Mouse (Mus musculus) liver, embryonic 14.5 days (tissue): ENCODE results near the gene Zfp142.

ENCODE experiments used
- CTCF ChIP-seq: IDR thresholded peaks from 2 replicates; pipeline ENCODE4 v1.5.1; 2016; ENCODE audit warnings: antibody characterized with exemption, low read depth, control low read depth
- EP300 ChIP-seq: IDR thresholded peaks from 2 replicates; pipeline ENCODE4 v1.6.1; 2016; ENCODE audit warnings: antibody characterized with exemption, low read depth

DNA sequence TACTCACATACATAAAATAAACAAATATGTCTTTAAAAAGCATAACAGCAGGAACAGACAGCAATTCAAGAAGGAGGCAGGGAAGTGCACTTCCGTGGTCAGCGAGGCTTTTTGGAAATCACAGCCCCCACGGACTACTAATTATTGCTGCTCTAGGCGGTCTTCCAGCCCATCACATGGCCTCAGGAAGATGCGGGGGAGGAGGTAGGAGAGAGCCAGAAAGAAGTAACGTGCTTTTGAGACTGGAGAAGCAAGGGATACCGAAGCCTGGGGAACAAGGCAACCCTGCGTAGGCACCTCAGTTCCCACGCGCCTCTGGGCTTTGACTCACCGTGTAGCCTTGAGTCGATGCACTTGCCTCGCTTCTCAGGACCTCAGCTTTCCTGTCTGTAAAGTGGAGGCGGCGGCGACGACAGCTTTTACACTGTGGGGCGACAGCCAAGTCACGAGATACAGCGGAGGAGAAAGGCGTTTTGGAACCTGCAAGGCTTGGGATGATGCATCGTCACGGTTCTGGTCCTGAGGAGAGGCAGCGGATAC, 743 bp downstream of the Zfp142 start:
- no peak for TF ChIP-seq EP300
- no peak for TF ChIP-seq CTCF
